Mouse (Mus musculus): ENCODE data around the gene Dut.

GRCm38 (mm10) chr2:125292616-125293015 lies 45.6 kb downstream of the Dut start:
- TF ChIP-seq CTCF (conservative IDR thresholded peaks at IDR 0.05 in 1 of 2, IDR thresholded peaks at IDR 0.05 in 1 of 2; ENCODE audit: low read depth in 2 of 2, low read length in 2 of 2), result no peak
- TF ChIP-seq MEF2A (IDR thresholded peaks at IDR 0.05; ENCODE audit: borderline replicate concordance, low read depth, low read length), result no peak
- TF ChIP-seq CHD1 (IDR thresholded peaks at IDR 0.05; ENCODE audit: low read depth, low read length), result no peak
- TF ChIP-seq UBTF (IDR thresholded peaks at IDR 0.05; ENCODE audit: low read depth, low read length), result no peak
- no peak for TF ChIP-seq ZC3H11A (IDR thresholded peaks at IDR 0.05; ENCODE audit: low read depth, low read length)
- TF ChIP-seq POLR2A (IDR thresholded peaks at IDR 0.05; ENCODE audit: low read depth, low read length), result no peak
- TF ChIP-seq JUND (conservative IDR thresholded peaks at IDR 0.05; ENCODE audit: low read depth, low read length), result no peak
- no peak for TF ChIP-seq CHD2 (IDR thresholded peaks at IDR 0.05; ENCODE audit: low read length)
- TF ChIP-seq TCF12 (IDR thresholded peaks at IDR 0.05; ENCODE audit: low read depth, low read length), result no peak
- no peak for TF ChIP-seq MAFK (IDR thresholded peaks at IDR 0.05; ENCODE audit: insufficient replicate concordance, low read length)
- TF ChIP-seq MAX (IDR thresholded peaks at IDR 0.05; ENCODE audit: low read length), result no peak
- no peak for TF ChIP-seq NELFE (IDR thresholded peaks at IDR 0.05; ENCODE audit: low read depth, low read length)
- TF ChIP-seq EP300 (IDR thresholded peaks at IDR 0.05; ENCODE audit: low read length), result no peak
- TF ChIP-seq NRF1 (IDR thresholded peaks at IDR 0.05; ENCODE audit: low read depth, low read length), result no peak

Data from CH12.LX (cell line).